Mouse (Mus musculus): ENCODE data around the gene Wnt16.
"Not testable (repeated sequence)": the region's sequence is repeated elsewhere in the genome, so short reads cannot be mapped to it uniquely, and the experiment has no call there.

The Wnt16 gene

GRCm38 (mm10) chr6:22288004-22288736 is at the start of gene Wnt16:
TSS of gene Wnt16 (plus strand) at chr6:22288227.
- in situ Hi-C loops (cut with MboI, MseI): loop anchor here (10.0 kb wide), 1 partner anchor 173 kb away; no protein-coding TSS in a partner anchor

- in situ Hi-C loops (cut with MboI, MseI): no loop called here
These were observed 44.7 kb upstream of the Wnt16 start for GRCm38 (mm10) chr6:22243321-22243720.

- in situ Hi-C loops (cut with MboI, MseI): no loop called here
These were observed 41.3 kb upstream of the Wnt16 start for GRCm38 (mm10) chr6:22246696-22247095.

- in situ Hi-C loops (cut with MboI, MseI): no loop called here
These were observed 29.2 kb upstream of the Wnt16 start for GRCm38 (mm10) chr6:22258784-22259183.

- in situ Hi-C loops (cut with MboI, MseI): no loop called here
These were observed 25.5 kb upstream of the Wnt16 start for GRCm38 (mm10) chr6:22262519-22262918.

GRCm38 (mm10) chr6:22264094-22264493 is 23.9 kb upstream of the Wnt16 start:
- in situ Hi-C loops (cut with MboI, MseI): not testable (repeated sequence)

GRCm38 (mm10) chr6:22266018-22266417 is 22.0 kb upstream of the Wnt16 start:
- in situ Hi-C loops (cut with MboI, MseI): no loop called here

- in situ Hi-C loops (cut with MboI, MseI): no loop called here
These were observed 20.0 kb upstream of the Wnt16 start for GRCm38 (mm10) chr6:22267807-22268667.

- in situ Hi-C loops (cut with MboI, MseI): no loop called here
These were observed 19.4 kb upstream of the Wnt16 start for GRCm38 (mm10) chr6:22268677-22269076.

- in situ Hi-C loops (cut with MboI, MseI): no loop called here
These were observed 18.0 kb upstream of the Wnt16 start for GRCm38 (mm10) chr6:22269840-22270521.

- in situ Hi-C loops (cut with MboI, MseI): no loop called here
These were observed 10.1 kb upstream of the Wnt16 start for GRCm38 (mm10) chr6:22277941-22278340.

- in situ Hi-C loops (cut with MboI, MseI): loop anchor here (10.0 kb wide), 1 partner anchor 166 kb away; no protein-coding TSS in a partner anchor
These were observed 7.7 kb upstream of the Wnt16 start for GRCm38 (mm10) chr6:22280217-22280861.

GRCm38 (mm10) chr6:22282405-22282804 is 5.6 kb upstream of the Wnt16 start:
- in situ Hi-C loops (cut with MboI, MseI): loop anchor here (10.0 kb wide), 1 partner anchor 168 kb away; no protein-coding TSS in a partner anchor

GRCm38 (mm10) chr6:22288737-22289460 is 872 bp downstream of the Wnt16 start:
- in situ Hi-C loops (cut with MboI, MseI): loop anchor here (10.0 kb wide), 1 partner anchor 174 kb away; no protein-coding TSS in a partner anchor

GRCm38 (mm10) chr6:22289461-22290021 is 1.5 kb downstream of the Wnt16 start:
- in situ Hi-C loops (cut with MboI, MseI): loop anchor here (10.0 kb wide), 1 partner anchor 175 kb away; no protein-coding TSS in a partner anchor

- in situ Hi-C loops (cut with MboI, MseI): no loop called here
These were observed 2.8 kb downstream of the Wnt16 start for GRCm38 (mm10) chr6:22290790-22291189.

GRCm38 (mm10) chr6:22292056-22292455 is 4.0 kb downstream of the Wnt16 start:
- in situ Hi-C loops (cut with MboI, MseI): no loop called here

- in situ Hi-C loops (cut with MboI, MseI): no loop called here
These were observed 5.9 kb downstream of the Wnt16 start for GRCm38 (mm10) chr6:22293922-22294321.

GRCm38 (mm10) chr6:22297028-22297427 is 9.0 kb downstream of the Wnt16 start:
- in situ Hi-C loops (cut with MboI, MseI): no loop called here

- in situ Hi-C loops (cut with MboI, MseI): no loop called here
These were observed 10.0 kb downstream of the Wnt16 start for GRCm38 (mm10) chr6:22298059-22298458.

All from T-helper 2 cell (primary cell).